Mouse (Mus musculus): ENCODE results near the gene Cryga. TPM values are rescaled to one million over a fixed set of nuclear protein-coding genes. Genes with fewer than 3 reads are reported as not detected.
A peak's percentile ranks its signal among the peaks of the same experiment; 100 is the strongest.

Gene Cryga
- polyA plus RNA-seq, 2 experiments: not detected

DNA sequence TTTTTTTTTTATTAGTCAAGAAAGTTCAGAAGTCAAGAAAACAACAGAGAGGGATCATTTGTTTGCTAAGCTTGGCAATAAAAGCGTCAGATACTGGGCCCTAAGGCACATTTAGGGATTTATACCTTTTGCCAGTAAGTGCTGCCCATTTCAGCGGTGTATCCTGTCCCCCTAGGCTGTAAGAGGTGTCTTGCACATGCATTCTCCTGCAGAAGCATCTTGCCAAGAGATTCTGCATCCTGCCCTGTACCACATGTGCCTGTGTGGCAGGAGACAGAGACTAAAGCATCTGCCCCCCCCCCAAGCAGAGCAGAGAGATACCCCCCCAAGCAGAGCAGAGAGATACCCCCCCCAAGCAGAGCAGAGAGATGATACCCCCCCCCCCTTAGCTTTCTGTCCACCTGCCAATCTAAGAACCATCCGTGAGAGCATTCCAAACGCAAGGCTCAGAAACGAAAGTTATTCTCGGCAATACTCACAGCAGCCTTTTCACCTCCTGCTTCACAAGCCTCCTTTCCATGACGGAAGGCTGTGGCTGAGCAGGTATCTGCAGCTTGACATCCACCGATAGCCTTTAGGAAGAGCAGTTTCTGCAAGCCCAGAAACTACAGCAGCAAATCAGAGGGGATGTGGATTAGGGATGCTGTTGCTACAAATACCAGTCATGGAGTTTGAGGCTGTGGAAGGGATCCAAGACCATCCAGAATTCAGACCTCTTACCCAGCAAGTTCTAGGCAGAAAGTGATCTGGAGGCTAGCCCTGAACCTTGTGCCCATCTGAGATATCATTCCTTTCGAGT lies 19.6 kb upstream of the Cryga start, which contains the start of gene D630023F18Rik:
Gene D630023F18Rik (minus strand): TSS at position 641 of the 799 bp plus-strand sequence.
- no peak within 1 kb of the TSS for H3K4me2 ChIP-seq (ENCODE audit: low read depth)
- no peaks in the 10 kb centered on the region for H3K9me3 ChIP-seq (ENCODE audit: control insufficient read depth, low read length)
- no peak within 1 kb of the TSS for H3K27ac ChIP-seq
- no peak within 1 kb of the TSS for H3K4me3 ChIP-seq (ENCODE audit: insufficient read depth in 1 of 2, low read depth in 2 of 2, low read length in 2 of 2)
- no peak for ATAC-seq (ENCODE audit: insufficient read depth)
- peaks cover 0 to 3% of the 10 kb centered on the region in 2 experiments; a peak in 1 of 4 replicates for H3K4me1 ChIP-seq (replicated peaks; ENCODE audit: control insufficient read depth in 2 of 2, insufficient read depth in 2 of 2, low read length in 1 of 2)
- no peak for DNase-seq (ENCODE audit: low read depth in 3 of 3, low spot score in 3 of 3)
- H3K36me3 ChIP-seq (replicated peaks; ENCODE audit: control insufficient read depth, insufficient read depth, low read depth): no peaks in the 10 kb centered on the region
- TF ChIP-seq CTCF (IDR thresholded peaks at IDR 0.05; ENCODE audit: low read depth) (no peak), EP300 (IDR thresholded peaks at IDR 0.05; ENCODE audit: low read depth) (no peak)
- WGBS (ENCODE audit: insufficient replicate concordance): 30% methylated on average over 9 of the region's 9 CpGs
- no peaks in the 10 kb centered on the region for H3K27me3 ChIP-seq (ENCODE audit: control insufficient read depth, insufficient read depth, low read length)
- no peak within 1 kb of the TSS for H3K9ac ChIP-seq (replicated peaks)

- no peak within 1 kb of the TSS for H3K4me3 ChIP-seq (ENCODE audit: insufficient read depth in 1 of 2, low read depth in 2 of 2, low read length in 2 of 2)
- no peak for DNase-seq (ENCODE audit: low read depth in 3 of 3, low spot score in 3 of 3)
- H3K27ac ChIP-seq: no peak within 1 kb of the TSS
- 79% methylated on average over 1 of the region's 1 CpGs for WGBS (ENCODE audit: insufficient replicate concordance)
- H3K4me2 ChIP-seq (ENCODE audit: low read depth): no peak within 1 kb of the TSS
- H3K4me1 ChIP-seq (replicated peaks; ENCODE audit: control insufficient read depth in 2 of 2, insufficient read depth in 2 of 2, low read length in 1 of 2): peaks cover 0 to 3% of the 10 kb centered on the region in 2 experiments; a peak in 1 of 4 replicates
- no peak for TF ChIP-seq EP300 (IDR thresholded peaks at IDR 0.05; ENCODE audit: low read depth)
- TF ChIP-seq CTCF (IDR thresholded peaks at IDR 0.05; ENCODE audit: low read depth): no peak
- no peaks in the 10 kb centered on the region for H3K9me3 ChIP-seq (ENCODE audit: control insufficient read depth, low read length)
- H3K9ac ChIP-seq (replicated peaks): no peak within 1 kb of the TSS
- H3K36me3 ChIP-seq (replicated peaks; ENCODE audit: control insufficient read depth, insufficient read depth, low read depth): no peaks in the 10 kb centered on the region
- H3K27me3 ChIP-seq (ENCODE audit: control insufficient read depth, insufficient read depth, low read length): no peaks in the 10 kb centered on the region
- ATAC-seq (ENCODE audit: insufficient read depth): no peak
These were observed 16.3 kb upstream of the Cryga start, which contains the start of gene Gm28845 for GRCm38 (mm10) chr1:65119438-65119837. Gene Gm28845 (minus strand): TSS chr1:65119558.

DNA sequence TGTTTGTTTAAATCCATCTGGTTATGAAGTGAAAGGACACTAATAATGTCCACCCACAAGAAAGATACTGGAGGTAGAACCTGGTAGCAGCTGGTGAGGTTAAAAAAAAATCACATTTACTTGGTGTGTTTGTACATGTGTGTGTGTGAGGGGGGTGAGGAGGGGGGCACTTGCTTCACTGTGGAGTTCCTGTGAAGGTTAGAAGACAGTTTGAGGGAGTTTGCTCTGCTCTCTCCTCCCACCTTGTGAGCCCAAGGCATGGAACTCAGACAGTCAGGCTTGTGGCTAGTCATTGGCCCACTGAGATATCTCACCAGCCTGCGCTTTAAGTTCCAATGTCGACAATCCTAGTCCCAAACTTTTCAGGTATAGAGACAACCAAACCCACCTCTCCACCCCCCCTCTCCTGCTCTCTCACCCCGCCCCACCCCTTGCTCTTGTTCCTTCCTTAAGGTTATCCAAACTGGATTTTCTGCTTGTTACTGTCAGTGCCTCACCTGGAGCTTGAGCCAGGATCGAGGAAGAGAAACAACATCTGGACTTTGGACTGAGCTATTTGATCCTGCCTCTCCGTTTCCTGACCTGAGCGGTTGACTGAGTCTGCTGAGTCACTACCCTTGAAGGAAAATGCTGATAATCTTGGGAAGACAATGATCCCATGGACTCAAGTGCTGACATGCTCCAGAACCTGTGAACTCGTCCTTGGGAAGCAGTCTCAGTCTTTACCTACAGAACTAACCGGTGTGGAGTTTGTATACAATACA lies 15.2 kb upstream of the Cryga start:
- Histone ChIP-seq H3K36me3 (replicated peaks; ENCODE audit: control insufficient read depth, insufficient read depth, low read depth) (no peaks in the 10 kb centered on the region), H3K4me1 (replicated peaks; ENCODE audit: control insufficient read depth in 2 of 2, insufficient read depth in 2 of 2, low read length in 1 of 2) (peaks cover 0 to 5% of the 10 kb centered on the region in 2 experiments; a peak in 1 of 4 replicates), H3K4me3 (ENCODE audit: insufficient read depth in 1 of 2, low read depth in 2 of 2, low read length in 2 of 2) (no peak overlapping the region), H3K9me3 (ENCODE audit: control insufficient read depth, low read length) (no peaks in the 10 kb centered on the region), H3K27me3 (ENCODE audit: control insufficient read depth, insufficient read depth, low read length) (no peaks in the 10 kb centered on the region), H3K27ac (no peak overlapping the region), H3K4me2 (ENCODE audit: low read depth) (no peak overlapping the region), H3K9ac (replicated peaks) (no peak overlapping the region)
- 47% methylated on average over 8 of the region's 8 CpGs for WGBS (ENCODE audit: insufficient replicate concordance)
- TF ChIP-seq EP300 (IDR thresholded peaks at IDR 0.05; ENCODE audit: low read depth) (no peak), CTCF (IDR thresholded peaks at IDR 0.05; ENCODE audit: low read depth) (no peak)
- DNase-seq (ENCODE audit: low read depth in 3 of 3, low spot score in 3 of 3): no peak
- ATAC-seq (ENCODE audit: insufficient read depth): no peak

- Histone ChIP-seq H3K27me3 (ENCODE audit: control insufficient read depth, insufficient read depth, low read length) (no peaks in the 10 kb centered on the region), H3K9ac (replicated peaks) (no peak overlapping the region), H3K9me3 (ENCODE audit: control insufficient read depth, low read length) (no peaks in the 10 kb centered on the region), H3K4me3 (ENCODE audit: insufficient read depth in 1 of 2, low read depth in 2 of 2, low read length in 2 of 2) (no peak overlapping the region), H3K4me2 (ENCODE audit: low read depth) (no peak overlapping the region), H3K36me3 (replicated peaks; ENCODE audit: control insufficient read depth, insufficient read depth, low read depth) (no peaks in the 10 kb centered on the region), H3K27ac (no peak overlapping the region), H3K4me1 (replicated peaks; ENCODE audit: control insufficient read depth in 2 of 2, insufficient read depth in 2 of 2, low read length in 1 of 2) (peaks cover 0 to 11% of the 10 kb centered on the region in 2 experiments; a peak in 2 of 4 replicates)
- DNase-seq (ENCODE audit: low read depth in 3 of 3, low spot score in 3 of 3): no peak
- TF ChIP-seq EP300 (IDR thresholded peaks at IDR 0.05; ENCODE audit: low read depth) (no peak), CTCF (IDR thresholded peaks at IDR 0.05; ENCODE audit: low read depth) (no peak)
- 0 out of 2 replicates have a peak, but pooled peaks have one; percentile 26 for ATAC-seq (ENCODE audit: insufficient read depth)
- 64% methylated on average over 5 of the region's 5 CpGs for WGBS (ENCODE audit: insufficient replicate concordance)
These were observed 10.5 kb upstream of the Cryga start for GRCm38 (mm10) chr1:65113536-65114172.
